Mouse (Mus musculus): Measurements from ENCODE around the gene Col23a1.

The Col23a1 gene

DNA sequence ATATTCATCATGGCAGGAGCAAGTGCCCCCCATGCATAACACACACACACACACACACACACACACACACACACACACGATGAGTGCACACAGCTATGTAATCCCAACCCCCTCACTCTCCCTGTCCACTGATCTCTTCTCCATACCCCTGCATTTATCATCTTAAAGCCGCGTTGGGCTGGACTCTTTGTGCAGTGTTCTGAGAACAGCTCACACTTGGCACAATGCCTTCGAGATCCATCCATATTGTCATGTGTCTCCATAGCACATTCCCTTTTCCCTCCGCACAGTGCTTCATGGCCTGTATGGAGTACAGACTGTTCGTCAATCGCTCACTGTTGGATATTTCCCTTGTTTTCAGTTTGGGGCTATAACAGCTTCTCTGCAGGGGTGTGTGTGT lies 154.9 kb downstream of the Col23a1 start:
- no peak for DNase-seq

DNA sequence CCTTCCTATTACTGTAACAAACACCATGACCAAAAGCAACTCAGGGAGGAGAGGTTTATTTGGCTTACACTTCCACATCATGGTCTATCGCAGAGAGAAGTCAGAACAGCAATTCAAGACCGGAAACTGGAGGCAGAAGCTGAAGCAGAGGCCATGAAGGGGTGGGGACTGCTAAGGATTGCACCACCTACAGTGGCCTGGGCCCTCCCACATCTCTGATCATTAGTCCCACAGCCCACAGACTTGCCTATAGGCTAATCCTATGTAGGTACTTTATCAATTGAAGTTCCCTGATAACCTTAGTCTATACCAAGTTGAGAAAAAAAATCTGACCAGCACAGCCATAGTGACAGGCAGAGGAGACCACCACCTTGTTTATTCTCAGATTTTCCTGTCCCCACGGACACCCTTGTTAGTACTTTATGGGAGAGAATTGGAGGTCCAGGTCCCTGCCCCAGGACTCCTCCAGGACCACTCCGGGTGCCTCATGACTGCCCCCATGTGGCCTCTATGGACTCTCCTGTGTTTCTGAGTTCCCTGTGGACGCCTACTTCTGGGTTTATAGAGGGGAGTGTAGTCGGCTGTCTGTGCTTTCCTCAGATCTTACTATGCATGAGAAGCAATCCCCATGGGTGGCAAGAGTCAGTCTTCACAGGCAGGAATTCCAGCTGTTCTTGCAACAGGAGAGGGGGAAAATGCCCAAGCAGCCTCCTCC lies 157.1 kb downstream of the Col23a1 start:
- peak; percentile 30 for DNase-seq

DNA sequence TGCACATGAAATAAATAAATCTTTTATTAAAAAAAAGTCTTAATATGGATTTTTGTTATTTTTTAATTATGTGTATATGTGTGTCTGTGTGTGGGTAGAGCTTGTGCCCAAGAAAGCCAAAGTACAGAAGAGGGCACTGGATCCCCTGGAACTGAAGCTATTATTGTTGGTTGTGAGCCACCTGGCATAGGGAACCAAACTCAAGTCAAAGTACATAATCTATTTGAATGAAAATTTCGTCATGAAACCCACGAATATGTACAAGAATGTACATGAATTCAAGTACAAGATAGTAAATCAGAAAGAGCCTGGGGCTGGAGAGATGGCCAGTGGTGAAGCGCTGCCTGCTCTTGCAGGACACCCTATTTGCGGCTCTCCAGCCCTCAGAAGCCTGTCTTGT lies 158.5 kb downstream of the Col23a1 start:
- no peak for DNase-seq

GRCm38 (mm10) chr11:51448680-51449079 lies 159.0 kb downstream of the Col23a1 start:
- DNase-seq = no peak

DNA sequence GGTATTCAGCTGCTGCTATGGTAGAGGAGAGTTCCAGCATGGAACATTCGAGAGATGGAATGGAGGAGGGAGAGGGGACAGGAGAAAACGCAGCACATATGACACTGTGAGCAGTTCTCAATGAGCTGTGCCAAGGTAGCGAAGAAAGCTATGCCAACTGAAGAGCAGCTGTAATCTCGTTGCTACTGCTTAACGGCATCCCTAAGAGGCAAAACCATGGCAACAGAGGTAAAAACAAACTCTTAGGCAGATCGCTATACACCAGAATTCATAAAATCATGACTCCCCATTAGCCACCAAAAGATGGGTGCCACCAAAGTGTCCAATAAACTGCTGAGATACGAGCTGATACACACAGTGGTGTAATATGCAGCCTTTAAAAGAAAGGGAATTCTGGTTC lies 160.2 kb downstream of the Col23a1 start:
- peak; percentile 48 for DNase-seq

DNA sequence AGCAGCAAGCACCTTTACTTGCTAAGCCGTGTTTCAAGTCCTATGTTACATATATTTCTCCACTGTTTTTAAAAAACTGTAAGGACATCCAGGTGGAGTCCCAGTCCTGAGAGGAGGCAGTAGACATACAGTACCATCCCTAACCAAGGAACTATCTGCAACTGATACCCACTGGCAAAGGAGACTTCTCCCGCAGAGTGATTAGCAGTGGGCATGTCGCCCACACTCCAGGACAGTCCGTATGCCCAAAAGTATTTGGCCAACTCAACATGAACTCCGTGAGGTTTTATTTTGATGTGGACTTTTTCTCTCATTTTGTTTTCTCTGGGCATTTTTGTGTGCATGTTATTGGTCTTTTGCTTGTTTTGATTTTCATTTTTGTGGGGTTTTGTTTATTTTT lies 161.6 kb downstream of the Col23a1 start:
- DNase-seq = no peak

DNA sequence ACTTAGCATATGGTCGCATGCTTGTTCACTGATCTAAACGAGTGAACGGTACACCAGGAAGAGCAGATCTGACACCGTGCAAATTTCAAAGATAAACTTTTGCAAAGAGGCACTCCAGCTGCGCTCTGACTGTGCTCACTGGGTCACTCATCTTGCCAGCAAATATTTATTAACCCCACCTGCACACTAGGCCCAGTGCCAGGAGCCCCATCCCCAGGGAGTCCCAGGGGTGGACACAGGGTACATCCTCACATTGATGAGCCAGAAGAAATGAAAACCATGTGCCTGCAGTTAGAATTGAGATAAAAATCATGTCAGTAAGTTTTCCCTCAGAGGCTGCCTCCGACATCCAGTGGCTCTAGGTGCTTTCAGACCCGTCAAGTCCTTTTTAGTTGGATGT lies 162.2 kb downstream of the Col23a1 start:
- no peak for DNase-seq

DNA sequence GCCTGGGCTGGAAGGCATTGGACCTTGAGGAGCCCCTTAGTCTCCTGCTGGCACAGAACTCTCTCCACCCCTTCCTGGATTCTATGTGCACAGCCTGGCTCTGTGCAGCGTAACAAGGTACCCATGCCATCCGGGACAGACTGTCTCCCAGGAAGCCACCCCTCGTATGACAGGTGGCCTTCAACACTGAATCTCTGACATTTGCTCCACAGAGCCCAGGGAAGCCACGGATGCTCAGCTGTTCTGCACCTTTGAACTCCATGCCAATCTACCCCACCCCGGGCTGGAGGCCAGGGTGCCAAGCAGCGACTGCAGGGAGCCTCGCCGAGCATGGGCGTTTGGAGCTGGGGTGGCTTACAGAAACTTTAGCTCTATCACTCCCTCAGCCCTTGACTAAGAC lies 164.0 kb downstream of the Col23a1 start:
- DNase-seq = no peak

DNA sequence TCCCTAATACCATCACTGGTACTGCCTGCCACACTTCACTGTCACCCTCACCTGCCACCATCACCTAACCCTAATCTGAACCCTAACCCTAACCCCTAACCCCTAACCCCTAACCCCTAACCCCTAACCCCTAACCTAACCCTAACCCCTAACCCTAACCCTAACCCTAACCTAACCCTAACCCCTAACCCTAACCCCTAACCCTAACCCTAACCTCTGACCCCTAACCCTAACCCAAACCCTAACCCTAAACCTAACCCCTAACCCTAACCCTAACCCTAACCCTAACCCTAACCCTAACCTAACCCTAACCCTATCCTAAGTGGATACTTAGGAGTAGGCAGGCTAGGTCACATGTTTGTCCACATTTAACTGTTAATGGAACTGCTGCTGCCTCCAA lies 165.8 kb downstream of the Col23a1 start:
- no peak for DNase-seq

GRCm38 (mm10) chr11:51457624-51458023 lies 167.9 kb downstream of the Col23a1 start:
- DNase-seq = no peak

- DNase-seq = no peak
Measured at GRCm38 (mm10) chr11:51458649-51459048, 168.9 kb downstream of the Col23a1 start.

DNA sequence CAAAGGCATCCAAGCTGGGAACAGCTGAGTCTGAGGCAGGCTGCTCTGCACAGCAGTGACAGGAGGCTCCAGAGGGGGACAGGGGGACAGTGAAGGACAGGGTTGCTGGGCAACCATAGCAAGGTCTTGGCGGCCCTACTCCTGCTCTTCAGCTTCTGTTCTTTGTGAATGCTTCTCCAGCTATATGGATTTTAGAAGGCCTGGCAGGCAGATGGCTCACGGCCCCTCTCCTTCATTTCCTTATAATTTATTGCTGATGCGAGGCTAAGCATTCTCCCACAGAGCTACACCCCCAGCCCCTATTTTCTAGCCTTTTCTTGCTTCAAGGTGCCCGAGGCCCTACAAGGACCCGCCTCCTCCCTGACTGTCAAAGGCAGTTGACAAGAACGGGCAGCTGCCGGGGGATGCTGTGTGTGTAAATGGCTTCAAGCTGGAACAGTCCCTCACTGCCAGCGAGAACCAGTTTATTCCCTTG lies 169.9 kb downstream of the Col23a1 start:
- no peak for DNase-seq

- DNase-seq = no peak
Measured at GRCm38 (mm10) chr11:51468737-51469136, 179.0 kb downstream of the Col23a1 start.

- no peak for DNase-seq
Measured at GRCm38 (mm10) chr11:51469341-51469831, 179.7 kb downstream of the Col23a1 start.

DNA sequence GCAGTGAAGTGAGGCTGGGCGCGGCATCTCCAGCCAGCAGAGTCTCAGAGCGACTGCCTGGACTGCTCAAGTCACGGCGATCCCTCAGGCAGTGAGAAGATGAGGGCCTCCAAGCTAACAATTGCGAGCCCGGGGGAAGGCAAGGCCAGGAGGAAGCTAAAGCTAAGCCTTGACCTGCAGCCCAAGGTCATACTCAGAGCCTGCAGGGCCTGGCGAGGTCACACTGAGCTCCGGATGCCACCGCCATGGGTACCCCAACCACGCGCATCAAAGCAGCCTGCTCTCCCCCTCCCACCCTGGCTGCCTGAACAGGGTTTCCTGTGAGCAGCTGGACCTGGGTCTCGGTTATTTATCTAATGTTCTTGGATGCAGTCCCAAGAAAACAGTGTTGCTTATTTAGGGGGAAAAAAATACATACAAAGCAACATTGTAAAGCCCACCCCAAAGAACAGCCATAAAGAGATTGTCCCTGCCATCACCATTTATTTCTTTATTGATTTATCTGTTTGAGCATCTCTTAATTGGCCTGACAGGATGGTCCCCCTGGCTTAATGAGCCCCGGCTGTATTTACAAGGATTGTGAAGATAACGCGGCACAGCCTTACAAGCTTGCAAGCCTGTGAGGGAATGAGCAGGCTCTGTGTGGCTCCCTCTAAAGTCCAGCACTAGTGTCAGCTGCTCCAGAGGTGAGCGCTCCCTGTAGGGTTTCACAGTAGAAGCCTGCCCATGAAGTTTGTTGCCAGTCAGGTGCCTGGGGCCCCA lies 180.8 kb downstream of the Col23a1 start:
- no peak for DNase-seq

GRCm38 (mm10) chr11:51473686-51474085 lies 184.0 kb downstream of the Col23a1 start:
- no peak for DNase-seq

DNA sequence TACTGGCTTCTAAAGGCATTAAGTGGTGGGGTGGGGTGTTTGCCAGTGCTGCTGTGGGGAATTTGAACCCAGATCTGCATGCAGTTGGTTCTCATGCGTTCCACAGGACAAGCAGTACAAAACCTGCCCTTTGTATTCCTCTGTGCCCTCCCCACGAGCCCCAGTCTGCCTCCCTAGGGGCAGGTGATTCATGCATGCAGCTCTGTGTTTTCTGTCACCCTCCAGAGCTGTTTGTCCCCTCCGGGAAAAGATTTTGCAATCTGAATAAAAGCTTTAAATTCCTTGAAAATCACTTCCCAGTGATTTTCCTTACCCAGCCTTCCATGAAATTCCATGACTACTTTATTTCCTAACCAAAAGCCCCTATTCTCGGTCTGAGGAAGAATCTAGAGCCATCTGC lies 186.8 kb downstream of the Col23a1 start:
- DNase-seq = no peak

- no peak for DNase-seq
Measured at GRCm38 (mm10) chr11:51477571-51477970, 187.9 kb downstream of the Col23a1 start.

GRCm38 (mm10) chr11:51482251-51482650 lies 192.5 kb downstream of the Col23a1 start:
- no peak for DNase-seq

- no peak for DNase-seq
Measured at GRCm38 (mm10) chr11:51485051-51485521, 195.4 kb downstream of the Col23a1 start.

GRCm38 (mm10) chr11:51485775-51486464 lies 196.2 kb downstream of the Col23a1 start:
- no peak for DNase-seq

DNA sequence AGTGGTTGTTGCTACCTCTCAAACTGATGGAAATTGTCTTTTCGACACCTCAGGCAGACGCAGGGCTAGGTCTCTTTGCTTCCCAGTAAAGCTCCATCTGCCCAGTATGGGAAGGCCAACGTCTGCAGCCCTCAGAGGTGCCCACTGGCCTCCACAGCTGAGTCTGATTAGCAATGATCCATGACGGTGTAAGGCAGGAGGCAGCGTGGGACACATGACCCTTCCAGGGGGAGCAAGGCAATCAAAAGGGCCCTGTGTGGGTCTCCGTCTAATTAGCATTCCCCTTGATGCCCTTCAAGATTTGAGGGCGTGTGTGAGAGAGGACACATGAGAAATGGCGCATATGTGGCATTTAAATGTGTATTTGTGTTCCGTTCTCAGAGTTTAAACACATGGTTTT lies 199.1 kb downstream of the Col23a1 start:
- no peak for DNase-seq

DNA sequence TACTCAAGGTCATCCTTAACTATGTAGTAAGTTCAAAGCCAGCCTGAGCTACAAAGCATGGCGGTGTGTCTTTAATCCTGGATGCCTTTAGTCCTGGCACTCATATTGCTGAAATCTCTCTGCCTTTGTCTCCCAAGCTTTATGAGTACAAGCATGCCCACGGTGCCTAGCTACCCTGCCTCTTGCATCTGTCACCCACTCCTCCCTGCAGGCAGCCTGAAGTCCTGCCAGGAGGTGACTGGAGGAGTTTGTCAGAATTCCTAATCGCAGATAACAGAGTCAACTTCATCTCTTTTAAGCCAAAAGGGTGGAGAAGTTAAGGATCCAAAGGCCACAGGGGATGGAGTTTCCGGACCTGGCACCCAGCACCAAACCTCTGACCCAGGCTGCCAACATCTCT lies 203.7 kb downstream of the Col23a1 start:
- DNase-seq = peak; percentile 69

All from layer of hippocampus, adult 9-11 months (tissue).